Mouse (Mus musculus): ENCODE measurements around the gene Fosb. TPM values are rescaled to one million over a fixed set of nuclear protein-coding genes. Genes with fewer than 3 reads are reported as not detected.

Gene Fosb
- total RNA-seq, 2 experiments from 2014 or later = 0.60 to 1.2 TPM

DNA sequence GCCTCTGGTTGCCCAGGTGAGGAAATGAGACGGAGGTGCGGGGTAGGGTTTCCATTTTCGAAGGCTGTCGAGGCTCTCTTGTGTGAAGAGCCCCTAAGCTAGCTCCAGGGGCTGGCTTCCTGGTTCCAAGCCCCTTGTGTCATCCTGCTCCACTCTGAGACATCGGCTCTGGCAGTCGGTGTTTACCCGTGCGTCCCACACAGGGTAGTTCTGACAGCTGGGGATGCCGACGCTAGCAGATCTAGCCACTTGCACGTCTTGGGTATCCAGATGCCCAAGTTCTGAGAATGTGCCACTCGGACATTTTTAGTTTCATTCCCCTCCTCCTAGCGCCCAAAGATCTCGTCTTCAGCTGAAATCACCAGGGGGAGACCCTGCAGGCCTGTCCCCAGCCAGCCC, 26.4 kb downstream of the Fosb start:
- intact Hi-C loops (cut with DNase I) = loop anchor here (5.0 kb wide), 1 partner anchor 106 kb away; the partner anchor contains the start of gene Eml2
- no peak for DNase-seq

DNA sequence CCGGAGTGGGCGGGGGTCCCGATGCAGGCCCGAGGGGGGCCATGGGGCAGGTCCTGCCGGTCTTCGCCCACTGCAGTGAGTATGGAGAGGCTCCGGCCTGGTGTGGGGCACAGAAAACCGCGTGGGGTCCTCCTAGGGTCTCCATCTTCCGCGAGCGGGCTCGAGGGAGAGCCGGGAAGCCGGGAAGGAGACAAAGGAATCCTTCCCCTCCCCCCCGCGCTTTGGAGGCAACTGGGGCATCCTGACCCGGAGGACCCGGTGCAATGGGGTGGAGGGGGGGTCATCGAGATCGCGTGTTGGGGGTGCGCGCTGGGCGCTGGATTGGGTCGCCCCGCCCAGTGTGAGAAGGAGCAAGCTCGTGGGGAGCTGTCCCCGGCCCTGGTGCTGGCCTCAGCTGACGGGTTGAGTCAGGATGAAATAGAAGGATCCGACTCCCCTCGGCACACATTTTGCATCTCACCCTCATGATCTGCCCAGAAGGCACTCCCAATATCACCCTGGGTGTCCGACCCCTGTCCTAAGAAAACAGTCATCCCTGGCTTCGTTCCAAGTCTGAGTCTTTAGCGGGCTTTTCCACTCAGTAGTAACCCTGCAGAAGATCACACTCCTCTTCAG, 27.0 kb downstream of the Fosb start:
- intact Hi-C loops (cut with DNase I) = loop anchor here (5.0 kb wide), 1 partner anchor 106 kb away; the partner anchor contains the start of gene Eml2
- DNase-seq = peak; percentile 69 to 77

DNA sequence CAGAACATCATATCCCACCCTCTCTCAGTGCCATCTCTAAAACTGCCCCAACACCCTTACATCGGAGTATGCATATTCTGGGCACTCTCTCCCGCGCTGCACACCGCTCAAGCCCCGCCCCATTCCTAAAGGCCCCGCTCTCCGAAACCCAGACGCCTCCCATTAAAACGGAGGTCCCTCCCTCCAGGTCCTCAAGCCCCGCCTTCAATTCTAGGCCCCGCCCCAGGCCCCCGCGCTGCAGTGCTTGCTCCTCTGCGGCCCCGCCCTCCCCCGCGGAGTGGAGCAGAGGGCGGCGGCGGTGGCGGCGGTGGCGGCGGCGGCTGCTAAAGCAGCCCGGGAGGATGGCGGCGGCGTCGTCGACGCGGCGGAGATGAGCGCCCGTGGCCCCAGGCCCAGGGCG, 27.5 kb downstream of the Fosb start, which contains the start of gene Rtn2:
Gene Rtn2, plus strand, starts transcription at position 240 of the 400 bp plus-strand sequence.
- intact Hi-C loops (cut with DNase I) = loop anchor here (5.0 kb wide), 1 partner anchor 105 kb away; the partner anchor contains the start of gene Eml2
- DNase-seq = peak; percentile 63 to 71

DNA sequence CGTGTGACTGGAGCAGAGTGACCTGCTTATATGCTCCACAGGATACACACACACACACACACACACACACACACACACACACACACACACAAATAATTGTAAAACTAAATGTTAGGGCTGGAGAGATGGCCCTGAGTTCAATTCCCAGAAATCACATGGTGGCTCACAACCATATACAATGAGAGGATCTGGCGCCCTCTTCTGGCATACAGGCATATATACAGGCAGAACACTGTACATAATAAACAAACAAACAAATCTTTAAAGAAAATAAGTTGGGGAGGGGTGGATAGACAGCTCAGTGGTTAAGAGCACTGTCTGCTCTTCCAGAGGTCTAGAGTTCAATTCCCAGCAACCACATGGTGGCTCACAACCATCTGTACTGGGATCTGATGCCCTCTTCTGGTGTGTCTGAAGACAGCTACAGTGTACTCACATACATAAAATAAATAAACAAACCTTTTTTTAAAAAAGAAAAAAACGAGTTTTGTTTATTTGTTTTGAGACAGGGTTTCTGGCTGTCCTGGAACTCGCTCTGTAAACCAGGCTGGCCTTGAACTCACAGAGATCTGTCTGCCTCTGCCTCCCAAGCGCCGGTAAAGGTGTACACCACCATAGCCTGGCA, 28.1 kb downstream of the Fosb start:
- intact Hi-C loops (cut with DNase I) = loop anchor here (1.0 to 5.0 kb wide), 2 partner anchors 42 to 104 kb away; partner anchors contain the start of gene Eml2

DNA sequence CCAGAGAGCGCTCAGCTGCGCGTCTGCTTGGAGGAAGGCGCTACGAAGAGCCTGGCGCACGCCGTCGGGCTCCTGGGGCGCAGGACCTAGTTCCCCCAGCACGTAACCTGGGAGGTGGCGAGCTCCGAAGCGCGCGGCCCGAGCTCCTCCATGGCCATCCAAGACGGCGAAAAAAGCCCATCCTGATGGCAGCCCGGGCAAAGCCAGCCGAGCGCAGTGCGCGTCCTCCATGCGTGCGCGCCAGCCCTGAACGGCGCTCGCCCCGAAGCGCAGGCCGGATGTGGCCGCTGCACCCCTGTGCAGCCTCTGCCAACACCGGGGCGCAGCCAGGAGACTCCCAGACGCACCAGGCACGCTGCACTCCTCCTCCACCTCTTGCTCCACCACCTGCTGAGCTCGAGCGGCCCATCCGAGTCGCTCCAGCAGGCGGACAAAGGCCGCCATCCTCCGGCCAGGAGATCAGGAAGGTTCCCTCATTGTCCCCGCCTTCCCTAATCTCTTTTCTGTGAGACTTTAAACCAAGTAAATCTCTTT, 30.2 kb downstream of the Fosb start, which contains the start of gene Ppm1n:
Gene Ppm1n, minus strand, starts transcription at position 484 of the 534 bp plus-strand sequence.
- intact Hi-C loops (cut with DNase I) = loop anchor here (5.0 kb wide), 1 partner anchor 102 kb away; the partner anchor contains the start of gene Eml2
- no peak for DNase-seq

More for the DNA sequence above, 28.1 kb downstream of the Fosb start:
- peak in 1 of 2 experiments; percentile 53 for DNase-seq

DNA sequence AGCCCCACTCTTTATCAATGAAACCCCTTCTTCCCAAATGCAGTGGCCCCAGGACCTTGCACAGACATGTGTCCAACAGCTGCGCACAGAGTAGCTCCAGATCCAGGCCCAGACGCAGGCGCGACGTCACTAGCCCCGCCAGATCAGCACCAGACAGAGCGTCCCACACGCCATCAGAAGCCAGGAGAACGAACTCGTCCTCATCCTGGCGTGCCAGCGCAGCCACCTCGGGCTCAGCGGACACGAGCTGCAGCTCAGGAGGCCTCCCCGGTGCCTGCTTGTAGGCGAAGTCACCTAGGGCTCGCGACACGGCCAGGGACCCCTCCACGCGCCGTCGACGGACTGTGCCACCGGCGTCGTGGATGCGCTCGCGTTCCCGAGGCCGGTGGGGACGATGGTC, 30.8 kb downstream of the Fosb start:
- intact Hi-C loops (cut with DNase I) = no loop called here
- DNase-seq = no peak

DNA sequence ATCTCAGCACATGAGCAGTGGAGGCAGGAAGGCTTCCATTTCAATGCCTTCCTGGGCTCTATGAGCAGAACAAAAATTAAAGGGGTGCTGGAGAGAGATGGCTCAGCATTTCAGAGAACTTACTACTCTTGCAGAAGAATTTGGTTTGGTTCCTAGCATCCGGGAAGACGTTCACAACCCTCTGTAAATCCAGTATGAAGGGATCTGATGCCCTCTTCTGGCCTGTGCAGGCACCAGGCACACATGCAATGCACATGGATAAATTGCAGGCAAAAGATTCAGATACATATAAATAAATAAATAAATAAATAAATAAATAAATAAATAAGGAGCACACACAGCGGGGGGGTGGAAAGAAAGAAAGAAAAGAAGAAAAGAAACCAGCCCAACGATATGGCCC, 33.6 kb downstream of the Fosb start:
- intact Hi-C loops (cut with DNase I) = no loop called here
- no peak for DNase-seq

DNA sequence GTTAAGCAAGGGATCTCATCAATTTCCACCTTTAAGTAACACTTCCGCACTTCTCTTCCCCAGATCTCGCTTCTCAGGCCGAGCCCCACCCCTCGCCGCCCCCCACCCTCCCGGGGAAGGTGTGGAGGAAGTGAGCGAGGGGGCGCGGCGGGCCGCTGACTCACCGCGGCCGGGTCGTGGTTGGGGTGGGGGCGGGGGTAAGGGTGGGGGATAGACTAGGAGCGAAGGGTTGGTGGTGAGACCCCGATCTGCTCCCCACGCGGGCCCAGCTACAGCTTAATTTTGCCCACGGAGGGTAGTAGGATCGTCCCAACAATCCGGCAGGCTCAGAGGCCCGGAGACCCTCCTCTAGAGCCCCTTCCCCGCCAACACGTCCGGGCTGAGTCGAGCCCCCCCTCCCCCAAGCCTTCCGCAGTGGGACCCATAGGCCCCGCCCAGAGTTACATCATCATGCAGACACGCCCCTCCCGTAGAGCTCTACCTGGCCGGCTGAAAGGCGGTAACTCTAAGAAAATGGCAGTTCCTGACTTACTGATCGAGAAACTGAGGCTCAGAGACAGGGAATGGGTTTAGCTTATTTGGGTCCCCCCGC, 37.6 kb downstream of the Fosb start:
- DNase-seq = peak; percentile 65 to 71
- intact Hi-C loops (cut with DNase I) = no loop called here

DNA sequence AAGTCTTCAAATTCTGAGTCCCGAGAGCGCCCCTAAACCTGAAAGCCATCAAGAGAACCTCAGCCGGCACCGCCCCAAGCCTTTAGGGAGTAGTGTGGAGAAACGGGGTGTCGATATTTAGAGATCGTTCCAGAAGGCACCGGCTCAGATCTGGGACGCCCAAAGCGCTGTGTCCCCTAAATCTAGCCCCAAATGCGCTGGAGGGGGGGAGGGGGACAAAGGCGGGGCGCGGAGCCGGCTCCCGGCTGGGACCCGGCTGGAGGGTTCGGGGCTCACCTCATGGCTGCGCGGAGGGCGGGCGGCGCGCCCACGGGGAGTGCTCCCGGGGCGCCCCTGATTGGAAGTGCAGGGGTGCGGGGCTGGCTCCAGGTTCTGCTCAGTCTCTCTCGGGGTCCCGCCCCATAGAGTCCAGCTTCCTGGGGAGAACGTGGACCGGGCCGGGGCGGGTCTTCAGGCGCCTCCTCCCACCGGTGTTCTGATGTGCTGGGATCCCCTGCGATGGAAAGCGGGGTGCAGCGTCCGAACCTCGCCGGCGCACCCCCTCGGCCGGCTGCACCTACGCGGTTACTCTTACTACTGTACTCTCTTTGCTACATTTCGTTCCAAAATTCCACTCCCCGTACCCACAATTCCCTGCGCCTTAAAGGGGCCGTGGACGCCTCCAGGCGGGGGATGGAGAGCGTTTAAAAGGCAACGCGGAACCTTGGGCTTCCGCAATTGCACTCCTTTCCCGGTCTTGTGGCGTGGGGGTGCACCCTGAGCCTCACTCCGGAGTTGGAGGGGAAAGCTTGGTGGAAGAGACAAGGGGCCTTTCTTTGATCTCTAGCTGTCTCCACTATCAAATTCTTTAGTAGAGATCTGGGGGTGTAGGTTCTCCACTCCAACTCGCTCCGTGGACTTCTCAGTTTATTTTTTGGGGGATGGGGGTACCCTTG, 38.3 kb downstream of the Fosb start, which contains the start of gene Vasp:
Gene Vasp, minus strand, starts transcription at position 580 of the 935 bp plus-strand sequence.
- peak; percentile 81 to 87 for DNase-seq
- intact Hi-C loops (cut with DNase I) = no loop called here

DNA sequence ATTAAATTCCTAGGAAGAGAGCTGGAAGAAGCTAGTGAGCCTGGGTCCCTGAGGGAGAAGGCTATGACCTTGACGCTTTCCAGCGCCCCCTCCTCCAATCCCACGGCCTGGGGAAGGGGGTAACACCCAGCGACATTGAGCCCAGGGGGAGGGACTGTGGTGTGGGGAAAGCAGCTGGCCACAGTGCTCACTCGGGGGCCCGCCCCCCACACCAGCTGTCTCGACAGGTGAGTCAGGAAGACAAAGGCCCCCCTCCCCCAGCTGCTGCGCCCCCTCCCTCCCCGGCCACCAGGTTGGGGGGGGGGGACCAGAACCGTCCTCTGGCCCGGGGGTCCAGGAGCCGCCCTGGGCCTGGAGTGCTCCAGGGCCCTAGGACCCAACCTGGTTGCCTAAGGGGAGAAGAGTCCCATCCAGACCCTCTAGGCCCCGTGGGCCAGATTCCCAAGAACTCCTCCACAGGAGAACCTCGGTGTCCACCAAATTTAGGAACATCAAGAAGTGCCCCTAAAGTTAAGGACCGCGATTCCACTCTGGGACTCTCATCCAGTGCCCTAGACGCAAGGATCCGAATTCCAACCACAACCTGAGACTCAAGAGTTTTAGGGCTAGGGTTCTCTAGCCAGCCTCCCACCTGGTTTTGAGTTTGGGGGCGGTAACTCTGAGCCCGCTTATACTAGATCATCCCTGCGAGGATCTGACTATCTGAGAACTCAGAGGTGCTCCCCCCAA, 39.2 kb downstream of the Fosb start:
- intact Hi-C loops (cut with DNase I) = no loop called here
- DNase-seq = peak in 1 of 2 experiments; percentile 36

DNA sequence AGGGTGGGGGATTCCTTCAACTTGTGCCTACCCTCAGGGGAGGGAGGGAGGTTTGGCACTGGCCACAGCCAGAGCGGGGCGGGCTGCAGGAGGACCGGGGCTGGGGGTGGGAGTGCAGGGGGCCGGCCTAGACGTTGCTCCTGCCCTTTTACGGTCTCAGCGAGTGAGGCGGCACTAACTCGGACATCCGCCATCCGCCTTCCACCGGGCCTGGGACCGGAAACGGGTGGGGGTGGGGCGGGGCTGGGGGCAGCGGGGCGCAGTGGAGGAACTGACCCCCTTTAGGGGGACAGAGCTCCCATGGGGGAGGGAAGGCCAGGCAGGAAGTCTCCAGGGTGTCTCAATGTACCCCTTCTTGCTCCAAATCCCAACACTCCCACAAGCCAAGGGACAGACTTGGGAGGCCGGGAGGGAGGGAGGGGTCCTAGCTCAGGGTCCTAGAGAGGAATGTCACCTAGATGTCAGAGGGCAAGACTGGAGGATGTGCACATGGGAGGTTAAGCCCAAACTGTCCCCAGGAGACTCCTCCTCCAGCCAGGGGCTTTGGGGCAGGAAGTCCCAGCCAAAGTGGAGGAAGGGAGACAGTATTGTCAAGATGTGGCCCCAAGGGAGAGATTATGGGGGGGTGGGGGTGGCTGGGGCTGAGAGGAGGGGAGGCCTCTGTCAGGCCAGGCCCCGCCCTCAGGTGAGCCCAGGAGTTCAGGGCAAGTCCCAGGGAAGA, 40.0 kb downstream of the Fosb start:
- DNase-seq = peak; percentile 74 to 76
- intact Hi-C loops (cut with DNase I) = no loop called here

DNA sequence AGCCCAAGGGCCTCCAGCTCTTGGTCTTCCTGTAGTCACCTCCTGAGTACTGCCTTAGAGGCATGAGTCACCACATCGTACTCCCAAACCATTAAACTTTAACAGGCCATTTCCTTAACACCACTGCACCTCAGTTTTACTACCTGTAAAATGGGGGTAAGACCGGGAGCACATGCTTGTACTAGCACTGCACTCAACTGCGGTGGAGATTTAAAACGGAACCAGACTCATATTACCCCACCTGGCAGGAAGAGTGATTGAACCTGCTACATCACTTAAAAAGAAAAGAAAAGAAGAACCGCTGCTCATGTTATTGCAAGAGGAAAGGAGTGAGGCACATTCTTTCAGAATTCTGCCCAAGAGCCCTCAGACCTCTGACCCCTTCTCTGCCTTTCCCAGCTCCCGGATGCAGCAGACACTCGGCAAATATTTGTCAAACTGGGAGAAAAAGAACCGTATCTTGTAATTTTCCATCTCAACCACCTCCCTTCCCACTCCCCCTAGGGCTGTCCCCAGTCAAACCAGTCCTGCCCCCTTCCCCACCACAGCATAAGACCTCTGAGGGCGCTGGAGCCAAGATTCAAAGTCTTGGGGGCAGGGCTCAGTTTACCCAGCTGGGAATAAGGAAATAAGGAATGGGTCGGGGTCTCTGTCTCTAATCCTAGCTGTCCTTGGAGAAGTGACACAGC, 40.7 kb downstream of the Fosb start:
- DNase-seq = no peak
- intact Hi-C loops (cut with DNase I) = no loop called here

DNA sequence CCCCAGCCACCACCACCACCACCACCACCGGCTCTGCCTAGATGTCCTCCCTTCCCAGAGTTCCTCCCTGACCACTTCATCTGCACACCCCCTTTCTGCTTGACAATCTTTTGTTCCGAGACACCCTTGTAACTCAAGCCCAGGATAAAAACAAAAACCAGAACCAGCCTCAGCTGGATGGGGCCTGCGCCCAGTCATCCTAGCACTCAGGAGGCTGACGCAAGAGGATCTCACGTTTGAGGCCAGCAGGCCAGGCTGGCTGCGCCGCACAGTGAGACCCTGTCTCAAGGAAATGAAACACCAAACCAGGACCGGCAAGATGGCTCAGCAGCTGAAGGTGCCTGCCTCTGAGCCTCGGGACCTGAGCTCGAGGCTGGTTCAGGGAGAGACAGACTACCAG, 42.8 kb downstream of the Fosb start:
- no peak for DNase-seq

DNA sequence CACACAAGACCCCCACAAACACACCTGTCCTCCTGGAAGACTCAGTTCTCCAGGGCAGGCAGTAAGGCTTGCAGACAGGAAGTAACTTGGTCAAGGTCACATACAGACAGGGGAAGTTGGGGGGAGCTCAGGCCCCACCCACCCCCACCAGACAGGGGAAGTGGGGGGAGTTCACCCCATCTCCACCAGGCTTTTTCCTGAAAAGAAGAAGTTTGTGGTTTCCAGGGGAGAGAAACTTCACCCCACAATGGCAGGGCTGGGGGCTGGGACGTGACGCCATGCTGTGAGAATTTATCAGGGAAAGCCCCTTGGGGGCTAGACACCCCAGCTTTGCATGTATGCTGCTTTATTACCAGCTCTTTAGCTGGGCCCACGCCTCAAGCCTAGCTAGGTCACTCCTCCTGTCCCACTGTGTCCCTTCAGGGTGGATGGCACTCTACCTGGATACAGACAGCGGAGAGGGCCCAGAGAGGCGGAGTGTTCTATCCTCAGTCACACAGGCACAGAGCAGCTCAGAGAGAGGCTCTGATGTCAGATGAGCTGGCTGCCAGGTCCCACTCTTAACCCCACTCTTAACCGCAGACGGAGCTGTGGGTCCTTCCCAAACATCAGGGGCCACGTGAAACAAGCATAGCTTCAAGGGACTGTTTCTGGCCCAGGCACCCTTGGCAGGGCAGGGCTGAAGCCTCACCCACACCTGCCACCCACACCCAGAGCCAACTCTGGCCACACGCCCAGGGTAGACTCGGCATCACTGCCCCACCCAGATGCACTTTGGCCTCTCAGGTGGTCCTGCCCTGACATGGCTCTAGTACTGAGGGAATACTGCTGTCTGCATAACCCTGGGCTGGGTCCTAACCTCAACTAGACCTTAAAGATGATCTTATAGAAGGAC, 43.7 kb downstream of the Fosb start:
- DNase-seq = no peak
- intact Hi-C loops (cut with DNase I) = no loop called here

More for the DNA sequence above, 42.8 kb downstream of the Fosb start:
- intact Hi-C loops (cut with DNase I) = no loop called here

DNA sequence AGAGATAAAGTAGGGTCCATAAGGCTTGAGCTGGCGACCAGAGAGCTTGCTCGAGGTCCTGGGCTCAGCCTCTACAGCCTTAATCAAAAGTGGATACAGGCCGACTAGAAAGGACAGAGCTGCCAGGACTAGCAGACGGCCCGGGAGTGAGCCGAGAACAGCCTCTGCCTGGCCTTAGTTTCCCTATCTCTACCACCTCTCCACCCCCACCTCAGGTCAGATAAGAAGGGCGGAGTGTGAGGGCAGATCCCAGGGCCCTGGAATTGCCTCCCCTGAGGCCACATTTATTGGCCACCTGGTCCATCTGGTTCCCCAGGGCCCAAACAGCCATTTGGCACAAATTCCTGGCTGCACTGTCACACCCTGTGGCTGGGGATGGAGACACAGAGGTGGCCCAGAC, 44.7 kb downstream of the Fosb start:
- DNase-seq = no peak
- intact Hi-C loops (cut with DNase I) = no loop called here

DNA sequence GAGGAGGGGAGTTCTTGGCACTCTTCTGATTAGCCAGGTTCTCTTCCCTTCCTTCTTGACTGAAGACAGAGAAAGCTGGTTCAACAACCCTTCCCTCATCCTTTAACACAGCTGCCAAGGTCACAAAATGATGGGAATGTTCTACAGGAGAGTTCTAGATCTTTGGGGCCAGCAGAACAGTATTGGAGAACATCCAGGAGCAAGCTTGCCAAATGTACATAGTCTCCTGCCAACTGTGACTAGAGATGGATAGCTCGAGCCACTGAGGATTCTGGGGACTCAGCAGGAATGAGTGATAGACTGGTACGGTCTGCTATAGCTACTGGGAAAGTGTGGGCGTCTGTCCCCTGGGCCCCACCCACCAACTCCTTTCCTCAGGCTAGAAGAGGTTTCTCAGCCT, 51.5 kb downstream of the Fosb start:
- intact Hi-C loops (cut with DNase I) = no loop called here
- DNase-seq = peak in 1 of 2 experiments; percentile 54
